Mouse (Mus musculus) T-helper 2 cell (primary cell): Measurements from ENCODE around the gene Washc2.

Source experiments
- in situ Hi-C: fragments of 300-600 bp; cut with MboI, MseI; formaldehyde crosslinking; loops from one replicate; pipeline ENCODE4 v1.15.1; 2025; ENCODE audit warnings: high pct_unique_total_duplicates

The Washc2 gene

DNA sequence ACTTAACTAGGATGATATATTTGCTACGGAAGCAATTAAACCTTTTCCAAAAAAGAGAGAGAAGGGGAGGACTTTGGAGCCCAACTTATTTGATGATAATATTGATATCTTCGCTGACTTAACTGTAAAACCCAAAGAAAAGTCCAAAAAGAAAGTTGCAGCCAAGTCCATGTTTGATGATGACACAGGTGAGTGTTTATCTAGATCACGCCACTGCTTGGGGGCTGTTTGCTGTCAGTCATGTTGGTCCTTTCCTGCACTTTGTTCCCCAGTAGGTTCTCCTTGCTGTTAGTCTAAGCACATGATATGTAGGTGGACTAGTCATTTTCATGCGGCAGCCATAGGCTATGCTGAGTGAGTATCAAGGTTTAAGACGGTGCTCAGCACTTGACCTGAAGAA, 52.6 kb downstream of the Washc2 start:
- in situ Hi-C loops = no loop called here

- in situ Hi-C loops = no loop called here
These were observed 55.0 kb downstream of the Washc2 start for GRCm38 (mm10) chr6:116262824-116263223.

GRCm38 (mm10) chr6:116264018-116264651, 56.3 kb downstream of the Washc2 start, which contains the start of gene Zfand4:
Gene Zfand4, plus strand, starts transcription at chr6:116264222.
- in situ Hi-C loops = no loop called here

DNA sequence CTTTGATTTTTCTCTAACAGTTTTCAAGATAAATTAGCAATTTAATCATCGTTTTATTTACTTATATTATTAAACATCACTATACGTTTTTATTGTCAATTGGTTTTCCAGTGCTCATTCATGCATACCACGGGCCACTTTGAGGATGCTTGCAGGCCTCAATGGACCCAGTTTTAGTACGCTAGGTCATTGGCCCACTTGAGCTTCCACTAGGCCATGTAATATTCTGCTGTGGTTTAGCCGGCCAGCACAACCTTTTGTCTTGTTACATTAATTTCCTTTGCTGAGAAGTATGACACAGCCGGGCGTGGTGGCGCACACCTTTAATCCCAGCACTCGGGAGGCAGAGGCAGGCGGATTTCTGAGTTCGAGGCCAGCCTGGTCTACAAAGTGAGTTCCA, 57.0 kb downstream of the Washc2 start:
- in situ Hi-C loops = no loop called here

GRCm38 (mm10) chr6:116265603-116266002, 57.8 kb downstream of the Washc2 start:
- in situ Hi-C loops = no loop called here

- in situ Hi-C loops = no loop called here
These were observed 58.7 kb downstream of the Washc2 start for GRCm38 (mm10) chr6:116266273-116267109.

DNA sequence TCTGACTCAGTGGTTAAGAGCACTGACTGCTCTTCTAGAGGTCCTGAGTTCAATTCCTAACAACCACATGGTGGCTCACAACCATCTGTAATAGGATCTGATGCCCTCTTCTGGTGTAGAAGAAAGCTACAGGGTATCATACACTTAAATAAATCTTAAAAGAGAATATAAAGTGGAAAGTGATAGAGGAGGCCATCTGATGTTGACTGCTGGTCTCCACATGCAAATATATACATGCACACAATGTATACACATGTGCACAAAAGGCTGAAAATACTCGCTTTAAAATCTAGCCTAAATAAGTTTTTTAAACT, 59.2 kb downstream of the Washc2 start:
- in situ Hi-C loops = no loop called here

DNA sequence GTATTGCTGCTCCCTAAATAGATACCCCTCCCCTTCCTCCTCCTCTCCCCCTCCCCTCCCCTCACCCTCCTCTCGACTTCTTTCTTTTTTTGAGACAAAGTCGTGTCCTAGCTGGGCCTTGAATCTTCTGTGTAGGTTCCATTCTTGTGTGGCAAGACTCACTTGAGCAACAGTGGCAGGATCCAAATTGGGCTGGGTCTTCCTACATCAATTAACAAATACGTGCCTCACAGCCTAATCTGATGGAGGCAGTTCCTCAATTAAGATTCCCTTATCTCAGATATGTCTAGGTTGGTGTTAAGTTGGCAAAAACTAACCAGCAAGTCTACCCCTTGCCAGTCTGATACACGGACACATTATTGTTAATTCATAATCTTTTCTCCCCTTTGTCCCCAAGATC, 67.9 kb downstream of the Washc2 start:
- in situ Hi-C loops = loop anchor here (25.0 kb wide), 1 partner anchor 287 kb away; the partner anchor contains the start of genes Gm5580 and Olfr214

GRCm38 (mm10) chr6:116278679-116279317, 71.0 kb downstream of the Washc2 start:
- in situ Hi-C loops = loop anchor here (25.0 kb wide), 1 partner anchor 284 kb away; the partner anchor contains the start of genes Gm5580 and Olfr214

- in situ Hi-C loops = loop anchor here (25.0 kb wide), 1 partner anchor 281 kb away; the partner anchor contains the start of genes Gm5580 and Olfr214
These were observed 73.2 kb downstream of the Washc2 start for GRCm38 (mm10) chr6:116281014-116281413.

- in situ Hi-C loops = loop anchor here (25.0 kb wide), 1 partner anchor 280 kb away; the partner anchor contains the start of genes Gm5580 and Olfr214
These were observed 74.7 kb downstream of the Washc2 start for GRCm38 (mm10) chr6:116282546-116282945.

DNA sequence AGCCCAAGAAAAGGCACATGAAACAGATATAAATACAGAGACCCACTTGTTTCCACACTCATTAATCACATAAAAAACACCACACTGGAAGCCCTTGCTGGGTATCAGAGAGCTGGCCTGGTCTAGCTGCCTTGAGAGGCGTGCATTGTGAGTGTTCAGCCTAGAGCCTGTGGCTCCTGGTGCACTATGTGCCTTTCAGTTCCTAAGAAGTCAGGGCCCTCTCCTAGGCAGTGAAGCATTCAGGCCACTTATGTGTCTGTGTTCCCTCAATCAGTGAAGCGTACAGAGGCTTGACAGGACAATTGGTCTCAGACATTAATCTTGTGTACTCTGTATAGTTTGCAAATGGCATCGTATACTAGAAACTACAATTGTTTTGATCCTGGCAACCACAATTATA, 75.4 kb downstream of the Washc2 start:
- in situ Hi-C loops = loop anchor here (25.0 kb wide), 1 partner anchor 279 kb away; the partner anchor contains the start of genes Gm5580 and Olfr214

DNA sequence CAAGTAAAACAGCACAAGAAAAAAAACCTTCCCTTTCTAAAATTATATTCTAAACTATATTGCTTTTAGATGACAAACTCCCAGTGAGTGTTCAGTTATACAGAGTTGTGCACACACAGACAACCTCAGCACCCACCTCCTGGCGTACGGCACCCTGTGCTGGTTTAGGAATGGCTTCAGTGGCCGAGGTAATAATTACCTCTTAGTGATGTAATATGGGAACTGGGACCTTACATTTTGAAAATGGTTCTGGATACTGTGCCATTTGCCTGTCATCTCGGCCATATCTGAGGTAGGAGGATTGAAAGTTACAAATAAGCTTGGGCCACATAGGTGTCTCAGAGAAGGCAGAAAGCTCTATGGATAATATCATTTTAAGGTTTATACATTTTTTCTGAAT, 78.5 kb downstream of the Washc2 start:
- in situ Hi-C loops = loop anchor here (25.0 kb wide), 1 partner anchor 276 kb away; the partner anchor contains the start of genes Gm5580 and Olfr214

GRCm38 (mm10) chr6:116286870-116287575, 79.2 kb downstream of the Washc2 start:
- in situ Hi-C loops = loop anchor here (25.0 kb wide), 1 partner anchor 275 kb away; the partner anchor contains the start of genes Gm5580 and Olfr214

GRCm38 (mm10) chr6:116311411-116311810, 103.6 kb downstream of the Washc2 start:
- in situ Hi-C loops = no loop called here
